Mouse (Mus musculus): ENCODE data around the gene Tekt5.

- no peak for TF ChIP-seq POLR2A (IDR thresholded peaks at IDR 0.05; ENCODE audit: extremely low read depth, insufficient read depth, low read length)
- TF ChIP-seq CTCF (IDR thresholded peaks at IDR 0.05; ENCODE audit: extremely low read depth, insufficient read depth, low read length) = no peak
Measured at GRCm38 (mm10) chr16:10311989-10312388, 83.3 kb downstream of the Tekt5 start.

Data from cortical plate, adult 2 months (tissue).